Mouse (Mus musculus): ENCODE measurements at regions not wholly inside any gene's neighbourhood (a gene's known extent, or its start where the extent isn't known, plus 50 kb on each side); places are given as distances from the start of the nearest gene placed in this dataset.

DNA sequence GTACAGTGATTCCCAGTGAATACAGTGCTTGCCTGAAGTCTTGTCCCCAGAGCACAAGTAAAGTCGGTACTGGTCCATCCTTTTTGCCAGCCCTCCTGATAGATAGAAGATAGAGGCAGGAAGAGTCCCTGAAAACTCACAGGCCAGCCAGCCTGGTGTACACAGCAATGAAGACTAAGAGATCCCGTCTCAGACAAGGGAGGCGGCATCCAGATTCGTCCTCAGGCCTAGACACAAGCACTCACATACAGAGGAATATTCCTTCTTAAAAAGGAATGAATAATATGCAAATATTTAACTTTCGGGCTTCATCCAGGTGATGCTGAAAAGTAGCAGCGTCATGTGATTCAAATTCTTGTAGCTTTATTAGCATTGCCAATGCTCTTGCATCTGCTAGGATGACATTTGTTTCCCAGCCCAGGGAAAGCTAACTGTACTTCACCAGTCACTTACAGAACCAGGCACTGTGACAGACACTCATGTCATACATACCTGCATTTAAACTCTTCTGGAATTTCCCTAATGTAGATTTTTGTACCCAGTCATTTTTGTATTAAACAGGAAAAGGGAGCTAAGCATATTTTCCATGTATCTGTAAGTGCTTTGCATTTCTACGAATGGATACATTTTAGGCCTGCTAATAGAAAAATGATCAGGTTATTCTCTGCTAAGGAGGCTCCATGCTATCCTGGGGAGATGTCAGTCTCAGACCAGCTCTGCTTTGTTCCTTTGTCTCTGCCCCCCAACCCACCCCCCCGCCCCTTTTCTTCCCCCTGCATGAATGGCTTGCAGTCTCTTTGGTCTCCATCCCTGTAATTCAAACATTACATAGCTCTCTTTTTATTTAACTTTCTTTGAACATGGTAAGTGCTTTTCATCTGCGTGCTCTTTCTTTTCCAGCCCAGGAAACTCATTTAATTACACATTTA lies 162.5 kb upstream of the Gm9747 start:
- no peak overlapping the region for H3K4me3 ChIP-seq (ENCODE audit: insufficient read depth, poor library complexity, severe bottlenecking)
- TF ChIP-seq MYOG (IDR thresholded peaks at IDR 0.05; ENCODE audit: control insufficient read depth, extremely low read depth, insufficient read length) = no peak
- TF ChIP-seq MYOD1 (IDR thresholded peaks at IDR 0.05; ENCODE audit: control insufficient read depth, insufficient read length, low read depth) = no peak
- TF ChIP-seq USF1 (IDR thresholded peaks at IDR 0.05; ENCODE audit: low read depth) = no peak
- TF ChIP-seq MAX (IDR thresholded peaks at IDR 0.05) = no peak
- no peak for TF ChIP-seq CEBPB (IDR thresholded peaks at IDR 0.05; ENCODE audit: low read depth)
- TF ChIP-seq CTCF (IDR thresholded peaks at IDR 0.05; ENCODE audit: control insufficient read depth, insufficient read depth, insufficient read length) = no peak
- H3K79me2 ChIP-seq (ENCODE audit: control insufficient read depth, insufficient read depth) = no peaks in the 10 kb centered on the region

DNA sequence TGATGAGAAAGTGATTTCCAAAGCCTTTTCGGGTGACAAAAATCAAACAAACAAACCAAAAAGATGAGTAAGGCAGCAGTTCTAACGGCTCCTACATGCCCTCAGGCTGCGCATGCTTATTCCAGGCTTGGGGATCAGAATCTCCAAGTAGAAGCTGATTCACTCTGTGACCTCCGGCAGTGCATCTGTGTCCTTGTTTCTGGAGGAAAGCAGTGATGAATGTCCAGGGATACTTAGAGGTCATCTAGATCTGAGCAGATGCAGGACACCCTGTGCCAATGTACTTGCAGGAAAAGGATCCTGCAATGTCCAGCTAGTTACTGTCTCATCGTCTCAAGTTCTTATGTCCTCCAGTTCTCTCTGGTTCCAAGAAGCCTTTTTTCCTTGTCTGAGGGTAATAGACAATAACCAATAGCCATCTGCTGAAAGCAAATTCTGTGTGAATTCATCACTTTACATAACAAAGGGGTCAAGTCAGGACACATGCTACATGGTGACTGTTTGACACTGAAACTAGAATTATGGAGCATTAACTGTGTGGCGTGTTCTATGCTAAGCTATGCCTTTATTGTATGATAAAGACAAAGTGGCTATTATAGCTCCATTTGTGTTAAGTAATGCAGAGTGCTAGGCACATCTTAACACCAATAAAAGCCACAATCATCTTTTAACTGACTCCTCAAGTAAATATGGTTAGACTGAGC lies 143.6 kb upstream of the Gm9747 start:
- TF ChIP-seq CEBPB (IDR thresholded peaks at IDR 0.05; ENCODE audit: low read depth) (no peak), CTCF (IDR thresholded peaks at IDR 0.05; ENCODE audit: control insufficient read depth, insufficient read depth, insufficient read length) (no peak), USF1 (IDR thresholded peaks at IDR 0.05; ENCODE audit: low read depth) (no peak), FOSL1 (IDR thresholded peaks at IDR 0.05; ENCODE audit: insufficient read depth, low read length, poor library complexity, severe bottlenecking) (no peak), MYOG (IDR thresholded peaks at IDR 0.05; ENCODE audit: control insufficient read depth, extremely low read depth, insufficient read length) (no peak), MYOD1 (IDR thresholded peaks at IDR 0.05; ENCODE audit: control insufficient read depth, insufficient read length, low read depth) (no peak), MAX (IDR thresholded peaks at IDR 0.05) (no peak)
- H3ac ChIP-seq (ENCODE audit: control insufficient read depth, insufficient read length, low read depth) = no peak overlapping the region

More for the DNA sequence above, 162.5 kb upstream of the Gm9747 start:
- Histone ChIP-seq H3K27me3 (ENCODE audit: control insufficient read depth, insufficient read depth, insufficient read length) (no peaks in the 10 kb centered on the region), H3K79me3 (ENCODE audit: low read depth) (no peaks in the 10 kb centered on the region), H3ac (ENCODE audit: control insufficient read depth, insufficient read length, low read depth) (no peak overlapping the region), H3K36me3 (ENCODE audit: control insufficient read depth, insufficient read depth) (no peaks in the 10 kb centered on the region)

DNA sequence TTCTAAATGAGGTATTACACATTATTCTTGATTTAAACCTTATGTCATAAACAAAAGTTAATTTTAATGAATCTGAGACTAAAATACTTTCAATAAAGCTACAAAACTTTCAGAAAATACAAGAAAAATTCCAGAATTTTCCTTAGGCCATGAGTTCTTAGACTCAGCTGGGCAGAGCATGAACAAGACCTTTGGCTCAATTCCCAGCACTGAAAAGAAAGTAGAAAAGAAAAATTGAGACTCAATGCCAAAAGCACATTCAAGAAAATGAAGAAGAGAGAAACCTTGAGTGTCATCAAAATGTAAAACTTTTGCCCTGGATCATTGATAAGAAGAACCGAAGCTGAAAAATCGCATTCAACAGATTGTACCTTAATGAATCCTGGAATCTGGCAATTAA lies 137.8 kb upstream of the Gm9747 start:
- H3K4me3 ChIP-seq (ENCODE audit: insufficient read depth, poor library complexity, severe bottlenecking) = no peak overlapping the region
- H3K36me3 ChIP-seq (ENCODE audit: control insufficient read depth, insufficient read depth) = no peaks in the 10 kb centered on the region
- TF ChIP-seq CTCF (IDR thresholded peaks at IDR 0.05; ENCODE audit: control insufficient read depth, insufficient read depth, insufficient read length) (no peak), MAX (IDR thresholded peaks at IDR 0.05) (no peak), MYOD1 (IDR thresholded peaks at IDR 0.05; ENCODE audit: control insufficient read depth, insufficient read length, low read depth) (no peak), USF1 (IDR thresholded peaks at IDR 0.05; ENCODE audit: low read depth) (no peak), FOSL1 (IDR thresholded peaks at IDR 0.05; ENCODE audit: insufficient read depth, low read length, poor library complexity, severe bottlenecking) (no peak)
- no peaks in the 10 kb centered on the region for H3K79me3 ChIP-seq (ENCODE audit: low read depth)
- no peaks in the 10 kb centered on the region for H3K79me2 ChIP-seq (ENCODE audit: control insufficient read depth, insufficient read depth)
- H3K27me3 ChIP-seq (ENCODE audit: control insufficient read depth, insufficient read depth, insufficient read length) = no peaks in the 10 kb centered on the region
- no peak overlapping the region for H3ac ChIP-seq (ENCODE audit: control insufficient read depth, insufficient read length, low read depth)

More for the DNA sequence above, 143.6 kb upstream of the Gm9747 start:
- no peak overlapping the region for H3K4me3 ChIP-seq (ENCODE audit: insufficient read depth, poor library complexity, severe bottlenecking)
- no peaks in the 10 kb centered on the region for H3K79me2 ChIP-seq (ENCODE audit: control insufficient read depth, insufficient read depth)
- H3K36me3 ChIP-seq (ENCODE audit: control insufficient read depth, insufficient read depth) = no peaks in the 10 kb centered on the region
- H3K79me3 ChIP-seq (ENCODE audit: low read depth) = no peaks in the 10 kb centered on the region
- H3K27me3 ChIP-seq (ENCODE audit: control insufficient read depth, insufficient read depth, insufficient read length) = no peaks in the 10 kb centered on the region

DNA sequence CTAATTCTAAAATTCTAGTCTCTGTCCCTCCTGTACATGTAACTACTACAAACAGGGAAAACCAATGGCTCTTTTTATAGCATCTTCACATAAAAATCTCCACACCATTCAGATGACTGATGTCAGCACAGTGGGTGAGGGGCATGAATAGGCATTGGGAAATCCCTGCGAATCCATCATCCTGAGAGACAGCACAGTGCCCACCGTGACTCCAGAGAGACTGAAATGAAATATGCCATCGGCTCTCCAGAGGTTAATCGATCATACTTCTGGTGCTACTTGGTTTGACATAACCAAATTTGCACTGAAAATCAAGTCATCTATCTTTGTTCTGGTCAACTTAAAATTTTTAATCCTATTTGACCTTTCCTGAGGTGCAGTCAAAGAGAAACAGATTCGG lies 126.2 kb upstream of the Gm9747 start:
- Histone ChIP-seq H3K79me2 (ENCODE audit: control insufficient read depth, insufficient read depth) (no peaks in the 10 kb centered on the region), H3K27me3 (ENCODE audit: control insufficient read depth, insufficient read depth, insufficient read length) (no peaks in the 10 kb centered on the region), H3K36me3 (ENCODE audit: control insufficient read depth, insufficient read depth) (no peaks in the 10 kb centered on the region), H3K79me3 (ENCODE audit: low read depth) (no peaks in the 10 kb centered on the region), H3ac (ENCODE audit: control insufficient read depth, insufficient read length, low read depth) (no peak overlapping the region), H3K4me3 (ENCODE audit: insufficient read depth, poor library complexity, severe bottlenecking) (no peak overlapping the region)
- TF ChIP-seq USF1 (IDR thresholded peaks at IDR 0.05; ENCODE audit: low read depth) (no peak), CTCF (IDR thresholded peaks at IDR 0.05; ENCODE audit: control insufficient read depth, insufficient read depth, insufficient read length) (no peak)

DNA sequence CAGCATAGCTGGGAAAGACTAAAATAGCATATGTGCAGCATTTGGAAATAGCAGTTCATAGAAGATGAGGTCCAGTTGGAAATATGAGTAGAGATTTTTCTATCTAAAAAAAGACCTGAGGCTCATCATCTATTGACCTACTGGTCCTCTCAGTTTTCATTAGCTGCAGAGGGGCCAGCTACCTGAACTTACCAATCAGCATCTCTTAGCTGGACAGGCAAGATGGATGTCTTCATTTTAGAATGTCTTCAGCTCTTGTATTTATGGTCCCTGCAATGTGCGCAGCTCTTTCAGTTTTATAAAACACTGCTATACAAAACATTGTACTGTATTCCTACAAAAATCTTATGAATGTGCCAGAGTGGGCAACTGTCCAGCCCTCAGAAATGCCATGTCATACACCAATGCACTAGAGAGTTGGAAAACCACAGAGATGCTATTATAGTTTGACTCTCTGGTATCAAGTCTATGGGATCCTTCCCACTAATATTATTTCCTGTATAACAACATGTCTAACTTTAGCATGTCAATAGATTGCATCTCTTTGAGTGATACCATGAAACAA lies 122.8 kb upstream of the Gm9747 start:
- no peak overlapping the region for H3K4me3 ChIP-seq (ENCODE audit: insufficient read depth, poor library complexity, severe bottlenecking)

More for the DNA sequence above, 122.8 kb upstream of the Gm9747 start:
- Histone ChIP-seq H3K79me3 (ENCODE audit: low read depth) (no peaks in the 10 kb centered on the region), H3K36me3 (ENCODE audit: control insufficient read depth, insufficient read depth) (no peaks in the 10 kb centered on the region), H3ac (ENCODE audit: control insufficient read depth, insufficient read length, low read depth) (no peak overlapping the region), H3K79me2 (ENCODE audit: control insufficient read depth, insufficient read depth) (no peaks in the 10 kb centered on the region), H3K27me3 (ENCODE audit: control insufficient read depth, insufficient read depth, insufficient read length) (no peaks in the 10 kb centered on the region)
- TF ChIP-seq MYOG (IDR thresholded peaks at IDR 0.05; ENCODE audit: control insufficient read depth, extremely low read depth, insufficient read length) = no peak
- no peak for TF ChIP-seq CEBPB (IDR thresholded peaks at IDR 0.05; ENCODE audit: low read depth)
- TF ChIP-seq FOSL1 (IDR thresholded peaks at IDR 0.05; ENCODE audit: insufficient read depth, low read length, poor library complexity, severe bottlenecking) = no peak
- no peak for TF ChIP-seq MAX (IDR thresholded peaks at IDR 0.05)
- TF ChIP-seq USF1 (IDR thresholded peaks at IDR 0.05; ENCODE audit: low read depth) = no peak
- no peak for TF ChIP-seq MYOD1 (IDR thresholded peaks at IDR 0.05; ENCODE audit: control insufficient read depth, insufficient read length, low read depth)
- TF ChIP-seq CTCF (IDR thresholded peaks at IDR 0.05; ENCODE audit: control insufficient read depth, insufficient read depth, insufficient read length) = no peak
